In genomic region chr16:18811468-18812384, GRCm38 (mm10) we compare ENCODE assay signal across 8 mouse cellular contexts. TPM values are rescaled to one million over a fixed set of nuclear protein-coding genes. Genes with fewer than 3 reads are reported as not detected.
DNase-seq lines count a peak whose midpoint lies in the region; ATAC-seq lines count a peak whose summit lies in the region.

Gene Ufd1, plus strand, starts transcription at chr16:18811779.
Gene Cdc45, minus strand, starts transcription at chr16:18811987.

- DNase-seq in adipocyte (ENCODE audit: low spot score): peak; percentile 98
- peak; percentile 95 for DNase-seq in embryo, embryonic 10 days (ENCODE audit: low spot score)
- DNase-seq in gastrocnemius, postnatal 10 days: peak; percentile 84
- peak; percentile 97 for DNase-seq in induced T-regulatory cell, adult 2 months (ENCODE audit: low read depth)
- DNase-seq in left cerebral cortex, adult 9 months (ENCODE audit: low spot score in 2 of 2): peak; percentile 91 to 93
- peak; percentile 81 for DNase-seq in right cerebral cortex, postnatal 14 days
- DNase-seq in urinary bladder, postnatal 36 days (ENCODE audit: low spot score in 2 of 2): peak; percentile 87 to 90

- peak; percentile 82 for ATAC-seq in megakaryocyte progenitor cell, adult 5-6 weeks (replicated peaks; ENCODE audit: poor library complexity)

RNA-seq across cellular contexts. Expression of gene Ufd1, which starts in this region (rescaled TPM):
- total RNA-seq in gastrocnemius, postnatal 10 days (2021): 10 to 100 TPM; 49.2 to 52.9 TPM
- 54.3 and 60.0 TPM in 2 replicates for total RNA-seq in megakaryocyte progenitor cell, adult 5-6 weeks (2015)
- 72.6 and 83.2 TPM in 2 replicates for total RNA-seq in megakaryocyte progenitor cell, adult 5-6 weeks (2017)

RNA-seq across cellular contexts. Expression of gene Cdc45, which starts in this region (rescaled TPM):
- total RNA-seq in gastrocnemius, postnatal 10 days (2021): 1 to 10 TPM; 4.2 to 5.5 TPM
- 85.4 and 93.9 TPM in 2 replicates for total RNA-seq in megakaryocyte progenitor cell, adult 5-6 weeks (2015)
- total RNA-seq in megakaryocyte progenitor cell, adult 5-6 weeks (2017): 110 and 121 TPM in 2 replicates

Comparison
In these comparisons a context has a peak if more than half of its experiments do, and no peak if none do; other contexts are left out.
1. Peak in every context shown above with its lines: DNase-seq and ATAC-seq.
2. RNA of gene Cdc45 (total RNA-seq): 85.4 to 121 TPM in megakaryocyte progenitor cell, adult 5-6 weeks; 4.2 to 5.5 TPM in gastrocnemius, postnatal 10 days; every median in the first group is over 10 times any median in the second.